30 mouse cellular contexts compared by ENCODE assay signal in the genomic region with DNA sequence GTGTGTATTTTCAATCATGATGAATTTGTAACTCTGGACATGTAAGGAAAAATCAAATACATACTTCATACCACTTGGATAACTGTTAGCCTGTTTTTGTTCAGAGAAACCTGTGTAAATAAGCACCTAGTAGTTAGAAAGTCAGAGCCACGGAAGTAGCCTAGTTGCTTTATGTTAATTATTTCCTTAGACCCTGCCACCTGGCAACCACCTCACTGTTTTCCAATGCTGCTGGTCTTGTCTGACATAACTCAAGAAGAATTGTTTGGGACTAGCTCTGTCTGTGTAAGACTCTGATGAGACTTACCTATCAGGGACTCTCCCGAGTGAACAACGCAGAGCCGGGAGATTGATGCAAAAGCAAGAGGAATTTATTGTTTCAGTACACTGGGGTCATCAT. TPM values are rescaled to one million over a fixed set of nuclear protein-coding genes. Genes with fewer than 3 reads are reported as not detected.
"Had no signal": no experiment of that assay in that cellular context is flagged by ENCODE, and none has a peak within 500 bp of the region (broad histone marks: within the 10 kb centered on the region; RNA-seq: fewer than 3 reads in every experiment).

No protein-coding gene starts in this region.

- H3K4me1 ChIP-seq: heart, embryonic 12.5 days; hindbrain, embryonic 10.5 days; hindbrain, embryonic 12.5 days; intestine, embryonic 15.5 days; kidney, embryonic 15.5 days; limb, embryonic 10.5 days; limb, embryonic 12.5 days; liver, embryonic 13.5 days; liver, embryonic 15.5 days had no signal

- H3K27me3 ChIP-seq: hindbrain, embryonic 12.5 days; intestine, embryonic 15.5 days; kidney, embryonic 15.5 days; limb, embryonic 12.5 days; liver, embryonic 13.5 days; liver, embryonic 15.5 days had no signal

- ATAC-seq: hindbrain, embryonic 16.5 days; inflammation-experienced regulatory T-cells, adult 6 months; intestine, embryonic 15.5 days; intestine, postnatal 0 days had no signal

- H3K9ac ChIP-seq: heart, embryonic 12.5 days; hindbrain, embryonic 12.5 days; hindbrain, embryonic 14.5 days; intestine, embryonic 15.5 days; kidney, embryonic 15.5 days; limb, embryonic 12.5 days; liver, embryonic 13.5 days; liver, embryonic 15.5 days had no signal

- DNase-seq: gastrocnemius, adult 2 months; gastrocnemius, postnatal 10 days; gastrocnemius, postnatal 25 days; heart, adult 2 months; heart, postnatal 10 days; heart, postnatal 4 days; kidney, adult 18-20 months; kidney, postnatal 10 days; kidney, postnatal 4 days; liver; liver, embryonic 13.5 days had no signal

- H3K27ac ChIP-seq: gastrocnemius, adult 2 months; heart, adult 2 months; hindbrain, embryonic 10.5 days; hindbrain, embryonic 12.5 days; hindbrain, embryonic 14.5 days; intestine, embryonic 15.5 days; kidney, embryonic 15.5 days; layer of hippocampus, adult 2 months; left cerebral cortex, adult 2 months; limb, embryonic 10.5 days; limb, embryonic 12.5 days; liver, embryonic 13.5 days; liver, embryonic 15.5 days had no signal

- H3K36me3 ChIP-seq: heart, embryonic 12.5 days; hindbrain, embryonic 10.5 days; hindbrain, embryonic 12.5 days; intestine, embryonic 15.5 days; kidney, embryonic 15.5 days; limb, embryonic 10.5 days; limb, embryonic 12.5 days; liver, embryonic 13.5 days; liver, embryonic 15.5 days had no signal

- H3K9me3 ChIP-seq: hindbrain, embryonic 12.5 days; intestine, embryonic 15.5 days; limb, embryonic 10.5 days; limb, embryonic 12.5 days; liver, embryonic 13.5 days; liver, embryonic 15.5 days had no signal

- H3K4me3 ChIP-seq: gastrocnemius, adult 2 months; heart, adult 2 months; heart, embryonic 12.5 days; hindbrain, embryonic 10.5 days; hindbrain, embryonic 12.5 days; intestine, embryonic 15.5 days; kidney, embryonic 15.5 days; layer of hippocampus, adult 2 months; left cerebral cortex, adult 2 months; limb, embryonic 10.5 days; limb, embryonic 12.5 days; liver, embryonic 13.5 days; liver, embryonic 15.5 days had no signal

- H3K4me2 ChIP-seq: heart, embryonic 12.5 days; hindbrain, embryonic 12.5 days; hindbrain, embryonic 14.5 days; intestine, embryonic 15.5 days; kidney, embryonic 15.5 days; limb, embryonic 12.5 days; liver, embryonic 11.5 days; liver, embryonic 13.5 days; liver, embryonic 15.5 days had no signal

RNA-seq across cellular contexts. Expression of a gene that starts 7.0 kb away (rescaled TPM):
- polyA plus RNA-seq: frontal cortex, adult 2 months; heart, adult 2 months; heart, embryonic 12.5 days; hindbrain, embryonic 10.5 days; hindbrain, embryonic 12.5 days; hindbrain, embryonic 14.5 days; hindbrain, embryonic 16.5 days; inflammation-experienced regulatory T-cells, adult 6 months; intestine, embryonic 15.5 days; intestine, postnatal 0 days; kidney, embryonic 15.5 days; limb, embryonic 10.5 days; limb, embryonic 12.5 days; limb, embryonic 14.5 days; liver, embryonic 11.5 days; liver, embryonic 13.5 days; liver, embryonic 15.5 days had no signal

RNA-seq across cellular contexts. Expression of a gene that starts 28.2 kb away (rescaled TPM):
- polyA plus RNA-seq: frontal cortex, adult 2 months; heart, adult 2 months; heart, embryonic 12.5 days; heart, embryonic 14.5 days; heart, embryonic 16.5 days; hindbrain, embryonic 10.5 days; hindbrain, embryonic 12.5 days; hindbrain, embryonic 14.5 days; hindbrain, embryonic 16.5 days; inflammation-experienced regulatory T-cells, adult 6 months; intestine, embryonic 15.5 days; intestine, postnatal 0 days; kidney, embryonic 15.5 days; limb, embryonic 10.5 days; limb, embryonic 12.5 days; limb, embryonic 14.5 days; liver, embryonic 11.5 days had no signal

RNA-seq across cellular contexts. Expression of a gene that starts 55.0 kb away (rescaled TPM):
- polyA plus RNA-seq: frontal cortex, adult 2 months; heart, adult 2 months; heart, embryonic 12.5 days; heart, embryonic 14.5 days; heart, embryonic 16.5 days; hindbrain, embryonic 10.5 days; hindbrain, embryonic 12.5 days; hindbrain, embryonic 14.5 days; hindbrain, embryonic 16.5 days; inflammation-experienced regulatory T-cells, adult 6 months; intestine, embryonic 15.5 days; intestine, postnatal 0 days; kidney, embryonic 15.5 days; limb, embryonic 10.5 days; limb, embryonic 12.5 days; limb, embryonic 14.5 days; liver, embryonic 11.5 days; liver, embryonic 13.5 days; liver, embryonic 15.5 days had no signal
